Mouse (Mus musculus) megakaryocyte progenitor cell, adult 5-6 weeks (primary cell): ENCODE results near the gene Pnrc2. TPM values are rescaled to one million over a fixed set of nuclear protein-coding genes. Genes with fewer than 3 reads are reported as not detected.
A peak's percentile ranks its signal among the peaks of the same experiment; 100 is the strongest.

ENCODE experiments used
- ATAC-seq: replicated peaks from 2 replicates; pipeline ENCODE4 v1.8.0; 2016; ENCODE audit warnings: mild to moderate bottlenecking, moderate TSS enrichment, inconsistent platforms; ENCODE audit not compliant: poor library complexity
- total RNA-seq, 2 experiments: library from RNA; stranded (forward) in 1 of 2; stranded (reverse) in 1 of 2; fragments of 157-497, 149-512 nt in 1 of 2; fragments of 200-1000 nt in 1 of 2; gene quantifications; 2 replicates each; pipeline versions ENCODE4 v1.2.3 to v1.2.4; 2015 to 2017

Pnrc2 gene
- total RNA-seq, 2 experiments from 2014 or later: 131 to 151 TPM

- peak; percentile 45 for ATAC-seq
Observed at GRCm38 (mm10) chr4:135892884-135893283, 19.2 kb upstream of the Pnrc2 start.

GRCm38 (mm10) chr4:135891539-135891938 lies 17.9 kb upstream of the Pnrc2 start:
- ATAC-seq: no peak

DNA sequence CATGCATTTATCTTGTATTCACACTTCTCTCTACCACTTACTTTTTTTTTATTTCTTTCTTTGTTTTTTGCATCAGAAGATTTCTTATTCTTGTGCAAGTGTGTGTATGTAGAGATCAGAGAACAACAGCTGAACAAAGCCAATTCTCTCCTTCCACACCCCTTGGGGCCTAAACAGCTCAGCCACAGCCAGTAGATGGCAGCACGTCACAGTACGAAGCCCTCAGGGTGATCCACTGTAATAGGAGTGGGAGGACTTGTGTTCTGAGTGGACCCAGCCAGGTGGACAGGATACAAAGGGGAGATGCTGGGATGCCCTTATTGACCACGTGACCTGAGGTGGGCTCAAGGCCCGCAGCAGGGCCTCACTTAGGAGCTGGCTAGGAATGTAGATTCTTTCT lies 16.2 kb upstream of the Pnrc2 start:
- ATAC-seq: peak; percentile 90

DNA sequence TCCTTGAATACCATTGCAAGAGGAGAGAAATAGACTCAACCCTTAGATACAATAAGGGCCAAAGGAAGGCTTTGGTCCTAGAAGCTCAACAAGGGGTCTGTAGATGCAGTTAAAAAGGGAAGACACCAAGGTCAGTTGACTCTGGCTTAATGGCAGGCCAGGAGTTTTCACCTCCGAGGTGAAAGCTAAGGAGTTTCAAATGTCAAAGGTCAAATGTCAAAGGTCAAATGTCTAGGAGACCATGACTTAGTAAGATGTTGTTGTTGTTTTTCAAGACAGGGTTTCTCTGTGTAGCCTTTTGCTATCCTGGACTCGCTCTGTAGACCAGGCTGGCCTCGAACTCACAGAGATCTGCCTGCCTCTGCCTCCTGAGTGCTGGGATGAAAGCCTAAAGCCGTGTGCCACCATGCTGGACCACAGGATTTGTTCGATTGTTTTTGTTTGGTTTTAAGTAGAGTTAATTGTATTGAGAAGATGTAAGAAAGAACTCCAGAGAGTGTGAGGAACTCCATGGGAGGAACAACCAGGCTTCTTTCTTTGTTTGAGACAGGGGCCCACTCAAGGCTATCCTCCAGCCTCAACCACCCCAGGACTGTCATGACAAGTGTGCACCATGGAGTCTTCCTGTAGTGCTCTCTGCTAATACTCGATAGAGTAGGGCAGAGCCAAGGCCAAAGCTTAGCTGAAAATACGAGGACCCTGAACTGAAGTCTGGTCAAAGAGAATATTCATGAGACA lies 15.7 kb upstream of the Pnrc2 start:
- ATAC-seq: no peak

GRCm38 (mm10) chr4:135888448-135889057 lies 14.9 kb upstream of the Pnrc2 start:
- no peak for ATAC-seq

- no peak for ATAC-seq
Observed at GRCm38 (mm10) chr4:135886184-135886583, 12.5 kb upstream of the Pnrc2 start.

DNA sequence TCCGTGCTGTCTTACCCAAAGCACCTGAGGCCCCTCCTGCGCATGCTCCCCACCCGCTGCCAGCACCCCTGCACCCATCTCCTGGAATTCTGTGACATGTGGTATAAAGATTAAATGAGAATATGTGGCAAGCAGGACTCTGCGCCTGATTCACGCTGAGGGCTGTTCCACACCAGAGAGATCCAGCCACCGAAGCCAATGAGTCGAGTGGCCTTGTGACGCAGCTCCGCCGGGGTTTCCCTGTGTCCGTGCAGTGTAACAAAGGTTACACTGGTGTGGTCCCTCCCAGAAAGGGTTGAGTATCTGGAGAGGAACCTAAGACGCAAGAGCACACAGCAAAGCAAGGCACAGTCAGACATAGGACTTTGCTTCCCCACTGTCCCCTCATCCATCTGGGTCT lies 12.0 kb upstream of the Pnrc2 start:
- no peak for ATAC-seq

- no peak for ATAC-seq
Observed at GRCm38 (mm10) chr4:135884531-135884930, 10.9 kb upstream of the Pnrc2 start.

GRCm38 (mm10) chr4:135883881-135884516 lies 10.3 kb upstream of the Pnrc2 start:
- no peak for ATAC-seq

DNA sequence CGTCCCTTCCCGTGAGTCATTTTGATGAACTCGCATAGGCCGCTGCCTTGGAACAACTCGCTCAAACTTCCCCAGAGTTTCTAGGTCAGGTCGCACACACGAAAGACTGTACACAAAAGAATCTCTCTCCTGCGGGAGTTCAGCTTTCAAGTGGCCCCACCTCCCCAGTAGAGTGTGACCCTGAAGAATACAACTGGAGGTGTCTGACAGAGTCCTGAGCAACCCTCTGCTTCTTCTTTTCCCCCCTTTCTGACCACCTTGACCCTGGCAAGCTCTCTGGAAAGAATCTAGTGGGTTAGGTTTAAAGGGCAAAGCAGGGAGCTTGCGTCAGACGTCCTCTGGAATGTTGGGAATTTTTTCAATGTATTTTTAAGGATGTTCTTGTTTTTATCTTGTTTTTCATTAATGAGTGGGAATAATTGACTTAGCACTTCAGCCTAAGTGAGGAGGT lies 9.8 kb upstream of the Pnrc2 start:
- ATAC-seq: no peak

DNA sequence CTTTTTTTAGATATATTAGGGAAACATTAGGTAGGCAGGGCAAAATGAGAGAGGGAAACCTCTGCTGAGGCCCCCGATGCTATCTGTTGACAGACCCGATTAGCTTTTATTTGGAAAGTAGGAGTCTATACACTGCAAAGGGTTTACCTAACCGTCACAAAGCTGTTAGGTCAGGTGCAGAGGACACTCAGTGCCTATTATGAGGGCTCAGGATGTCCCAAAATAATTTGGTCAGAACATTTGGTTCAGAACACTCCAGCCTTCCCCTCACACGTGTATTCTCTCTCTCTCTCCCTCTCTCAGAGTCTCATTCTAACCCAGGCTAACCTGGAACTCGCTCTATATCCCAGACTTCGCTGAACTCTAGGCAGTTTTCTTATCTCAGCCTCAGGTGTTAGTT lies 8.4 kb upstream of the Pnrc2 start:
- no peak for ATAC-seq

GRCm38 (mm10) chr4:135880576-135880975 lies 6.9 kb upstream of the Pnrc2 start:
- no peak for ATAC-seq

- no peak for ATAC-seq
Observed at GRCm38 (mm10) chr4:135880018-135880417, 6.4 kb upstream of the Pnrc2 start.

DNA sequence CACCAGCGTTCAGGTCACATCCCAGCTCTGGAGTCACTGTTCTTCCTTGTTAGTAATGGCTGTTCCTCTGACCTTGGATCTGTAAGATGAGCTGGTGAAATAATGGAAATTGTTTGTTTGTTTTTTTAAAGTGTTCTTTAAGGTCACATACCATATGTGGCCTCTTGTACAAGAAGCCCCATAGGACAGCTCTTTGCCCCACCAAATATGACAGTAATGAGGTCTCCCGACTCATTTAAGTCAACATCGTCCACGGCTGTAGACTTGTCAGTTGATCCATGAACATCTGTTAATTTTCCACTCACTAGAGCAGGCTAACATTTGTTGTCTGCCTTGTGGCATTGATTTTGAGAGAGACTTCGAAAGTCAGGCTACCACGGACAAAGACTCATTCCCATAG lies 5.4 kb upstream of the Pnrc2 start:
- no peak for ATAC-seq

DNA sequence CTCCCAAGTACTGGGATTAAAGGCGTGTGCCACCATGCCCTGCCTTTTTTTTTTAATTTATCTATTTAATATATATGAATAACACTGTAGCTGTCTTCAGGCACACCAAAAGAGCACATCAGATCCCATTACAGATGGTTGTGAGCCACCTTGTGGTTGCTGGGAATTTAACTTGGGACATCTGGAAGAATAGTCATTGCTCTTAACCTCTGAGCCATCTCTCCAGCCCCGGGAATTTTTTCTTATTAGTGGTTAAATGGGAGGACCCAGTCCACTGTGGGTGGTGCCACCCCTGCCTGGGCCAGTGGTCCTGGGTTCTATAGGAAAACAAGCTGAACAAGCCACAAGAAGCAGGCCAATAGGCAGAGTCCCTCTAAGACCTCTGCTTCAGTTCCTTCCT lies 4.1 kb upstream of the Pnrc2 start:
- no peak for ATAC-seq

DNA sequence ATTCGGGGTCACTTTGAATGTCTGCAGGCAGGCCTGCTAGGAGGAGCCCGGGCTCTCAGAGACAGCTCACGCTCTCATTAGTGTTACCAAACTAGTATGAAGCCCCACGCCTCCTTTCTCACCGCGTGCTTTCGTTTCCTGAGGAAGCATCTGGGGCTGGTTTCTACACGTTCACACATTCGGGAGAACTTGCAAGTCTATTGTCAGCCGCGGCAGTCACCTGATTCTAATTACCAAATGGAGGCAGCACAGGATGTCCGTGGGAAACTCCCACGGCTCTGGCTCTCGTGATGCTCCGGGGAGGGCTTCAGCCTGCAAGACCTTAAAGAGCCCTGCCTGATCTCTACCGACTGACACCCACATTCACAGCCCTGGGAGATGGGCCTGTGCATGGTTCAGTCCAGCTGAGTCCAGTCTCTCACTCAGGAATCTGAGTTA lies 3.0 kb upstream of the Pnrc2 start:
- peak; percentile 54 for ATAC-seq

- ATAC-seq: peak; percentile 42
Observed at GRCm38 (mm10) chr4:135875991-135876582, 2.4 kb upstream of the Pnrc2 start.

DNA sequence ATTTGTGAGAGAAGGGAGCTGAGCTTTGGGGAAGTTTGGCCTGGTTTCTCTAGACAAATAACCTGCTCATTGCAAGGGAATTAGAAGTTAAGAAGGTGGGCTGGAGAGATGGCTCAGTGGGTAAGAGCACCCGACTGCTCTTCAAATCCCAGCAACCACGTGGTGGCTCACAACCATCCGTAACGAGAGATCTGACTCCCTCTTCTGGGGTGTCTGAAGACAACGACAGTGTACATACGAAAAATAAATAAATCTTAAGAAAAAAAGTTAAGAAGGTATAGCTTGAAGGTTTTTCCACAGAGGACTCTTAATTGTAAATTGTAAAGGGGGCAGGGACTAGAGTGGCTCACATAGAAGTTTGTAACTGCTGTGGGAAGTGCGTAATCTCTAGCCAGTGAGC lies 1.9 kb upstream of the Pnrc2 start:
- no peak for ATAC-seq

DNA sequence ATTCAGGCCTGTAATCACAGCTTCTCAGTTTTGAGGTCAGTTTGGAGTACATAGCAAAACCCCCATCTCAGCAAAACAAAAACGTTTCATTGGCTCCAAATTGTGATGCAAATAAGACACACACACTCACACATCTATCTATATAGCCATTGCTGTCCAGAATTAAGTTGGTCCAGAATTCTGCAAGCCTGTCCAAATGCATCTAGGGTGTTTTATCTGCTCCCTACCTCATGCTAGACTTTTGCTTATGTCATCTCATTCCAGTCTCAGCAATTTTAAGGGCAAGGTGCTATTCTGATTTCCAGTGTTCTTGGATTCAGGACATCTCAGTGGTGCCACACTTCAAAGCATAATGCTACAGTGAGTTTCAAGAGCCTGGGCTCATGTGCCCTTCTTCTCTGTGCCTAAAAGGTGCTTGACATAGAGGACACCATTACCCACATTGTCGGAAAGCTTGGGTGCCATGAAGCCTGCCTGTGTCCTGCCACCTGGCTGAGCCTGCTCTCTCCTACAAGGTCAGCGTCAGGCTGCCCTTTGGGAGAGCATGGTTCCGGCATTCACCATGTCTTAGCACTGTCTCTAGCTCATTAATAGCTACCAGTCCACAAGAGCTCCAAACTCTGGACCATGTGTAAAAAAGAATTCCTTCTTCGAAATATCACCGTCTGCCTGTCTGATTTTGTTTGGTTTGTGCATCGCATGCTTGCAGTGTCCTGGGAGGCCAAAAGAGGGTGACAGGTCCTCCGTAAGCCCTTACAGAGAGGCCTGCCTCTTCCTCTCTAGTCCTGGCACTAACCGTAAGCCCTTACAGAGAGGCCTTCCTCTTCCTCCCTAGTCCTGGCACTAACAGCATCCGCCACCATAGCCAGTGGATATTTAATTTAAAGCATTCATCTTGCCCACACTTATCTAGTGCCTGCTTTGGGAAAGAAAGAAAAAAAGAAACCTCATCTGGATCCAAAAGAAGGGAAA lies 1.2 kb upstream of the Pnrc2 start:
- no peak for ATAC-seq

DNA sequence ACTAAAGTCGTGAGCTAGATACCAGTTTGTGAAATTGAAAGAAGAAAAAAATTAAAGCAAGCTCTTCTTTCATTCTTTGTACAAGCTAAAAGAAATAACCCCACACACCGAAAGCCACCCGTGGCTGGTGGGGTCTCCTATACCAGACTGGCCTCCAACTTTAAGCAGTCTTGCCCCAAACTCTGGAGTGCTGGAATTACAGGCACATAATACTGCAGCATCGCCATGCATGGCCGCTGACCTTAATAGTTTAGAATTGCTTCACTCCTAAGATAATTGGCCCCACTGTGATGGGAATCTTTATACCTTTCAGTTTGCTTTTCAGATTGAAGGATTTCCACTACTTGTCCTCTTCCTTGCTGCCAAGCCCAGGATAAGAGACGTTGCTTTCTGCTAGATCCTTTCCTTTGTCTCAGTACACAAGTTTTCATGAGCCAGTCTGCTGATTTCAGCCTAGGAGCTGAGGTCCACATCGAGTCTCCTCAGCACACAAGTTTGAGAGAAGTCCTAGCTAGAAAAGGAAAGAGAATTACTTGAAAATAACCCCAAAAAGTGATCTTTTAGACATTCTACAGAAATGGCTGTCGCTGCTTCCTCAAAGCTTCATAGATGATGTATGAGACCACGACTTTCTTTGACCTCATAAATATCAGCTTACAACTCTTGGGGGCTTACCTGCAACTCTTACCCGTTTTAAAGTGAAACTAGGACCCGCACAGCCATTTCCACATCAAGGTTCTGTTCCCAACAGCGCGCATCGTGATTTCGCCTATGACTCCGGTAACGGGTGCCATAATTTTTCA lies 860 bp downstream of the Pnrc2 start:
- ATAC-seq: no peak
